Mouse (Mus musculus) thymus, adult 2 months (tissue): Measurements from ENCODE around the gene Bsn. TPM values are rescaled to one million over a fixed set of nuclear protein-coding genes. Genes with fewer than 3 reads are reported as not detected.

Source experiments
- DNase-seq: peaks from one replicate; pipeline ENCODE4 v3.0.0; 2021
- H3K27ac ChIP-seq: fragments of 200-500 bp; 2 replicates; pipeline ENCODE4 v1.5.1; 2012; ENCODE audit warnings: low read length, control low read depth; ENCODE audit not compliant: control insufficient read depth, insufficient read depth
- H3K27me3 ChIP-seq: fragments of 200-500 bp; 2 replicates; pipeline ENCODE4 v1.6.1; 2012; ENCODE audit warnings: mild to moderate bottlenecking, low read length, moderate library complexity, mixed read lengths; ENCODE audit not compliant: control insufficient read depth, insufficient read depth
- H3K36me3 ChIP-seq: fragments of 200-500 bp; 2 replicates; pipeline ENCODE4 v1.6.1; 2012; ENCODE audit warnings: mild to moderate bottlenecking, low read length, moderate library complexity; ENCODE audit not compliant: control insufficient read depth, insufficient read depth
- H3K4me1 ChIP-seq: fragments of 200-500 bp; replicated peaks from 2 replicates; pipeline ENCODE4 v1.6.1; 2012; ENCODE audit warnings: low read length; ENCODE audit not compliant: control insufficient read depth, insufficient read depth
- H3K4me3 ChIP-seq: fragments of 200-500 bp; 2 replicates; pipeline ENCODE4 v1.5.1; 2012; ENCODE audit warnings: mild to moderate bottlenecking, low read length, control low read depth, moderate library complexity; ENCODE audit not compliant: control insufficient read depth, insufficient read depth
- CTCF ChIP-seq: fragments of 200-500 bp; IDR thresholded peaks from 2 replicates; pipeline ENCODE4 v1.5.1; 2012; ENCODE audit warnings: mild to moderate bottlenecking, control low read depth, low read length, moderate library complexity, borderline replicate concordance; ENCODE audit not compliant: control insufficient read depth, poor library complexity, insufficient read depth; ENCODE audit errors: extremely low read depth
- POLR2A ChIP-seq: fragments of 200-500 bp; IDR thresholded peaks from 2 replicates; pipeline ENCODE4 v1.6.1; 2012; ENCODE audit warnings: mild to moderate bottlenecking, low read length, control low read depth, moderate library complexity; ENCODE audit not compliant: control insufficient read depth, poor library complexity, insufficient read depth; ENCODE audit errors: extremely low read depth
- WGBS: fragments of 180-500 bp; shearing (Covaris S2); methylation state at CpG from one replicate; pipeline ENCODE4 v1.1.7; 2018; 5-methylcytosine and 5-hydroxymethylcytosine counted together
- polyA plus RNA-seq: library from polyadenylated mRNA; depleted of rRNA; stranded (reverse); fragments of >200 nt; gene quantifications from 2 replicates; pipeline ENCODE4 v1.2.3, GENCODE M21; 2012

Gene Bsn
- polyA plus RNA-seq, 1 experiment, result 2.6 TPM

- no peaks in the 10 kb centered on the region for H3K27me3 ChIP-seq
- WGBS, result 88% methylated on average over 4 of the region's 4 CpGs
Observed at GRCm38 (mm10) chr9:108123916-108124315, 66.3 kb downstream of the Bsn start.

GRCm38 (mm10) chr9:108121170-108121969, 68.8 kb downstream of the Bsn start:
- Histone ChIP-seq H3K27me3 (no peaks in the 10 kb centered on the region), H3K4me3 (no peak overlapping the region), H3K36me3 (no peaks in the 10 kb centered on the region), H3K4me1 (no peaks in the 10 kb centered on the region), H3K27ac (no peak overlapping the region)
- 99% methylated on average over 10 of the region's 10 CpGs for WGBS
- TF ChIP-seq CTCF, result no peak
- no peak for TF ChIP-seq POLR2A
- no peak for DNase-seq

More at GRCm38 (mm10) chr9:108123916-108124315, 66.3 kb downstream of the Bsn start:
- Histone ChIP-seq H3K36me3 (no peaks in the 10 kb centered on the region), H3K4me1 (no peaks in the 10 kb centered on the region), H3K4me3 (no peak overlapping the region), H3K27ac (no peak overlapping the region)
- TF ChIP-seq POLR2A (no peak), CTCF (no peak)
- DNase-seq, result no peak

GRCm38 (mm10) chr9:108120671-108121070, 69.5 kb downstream of the Bsn start:
- WGBS, result 65% methylated on average over 8 of the region's 8 CpGs
- TF ChIP-seq POLR2A (no peak), CTCF (no peak)
- DNase-seq, result no peak
- Histone ChIP-seq H3K27ac (no peak overlapping the region), H3K27me3 (no peaks in the 10 kb centered on the region), H3K4me1 (no peaks in the 10 kb centered on the region), H3K4me3 (no peak overlapping the region), H3K36me3 (no peaks in the 10 kb centered on the region)

GRCm38 (mm10) chr9:108119891-108120411, 70.2 kb downstream of the Bsn start:
- no peak for DNase-seq
- WGBS, result 61% methylated on average over 11 of the region's 11 CpGs
- H3K36me3 ChIP-seq, result no peaks in the 10 kb centered on the region
- no peak overlapping the region for H3K27ac ChIP-seq
- H3K4me1 ChIP-seq, result no peaks in the 10 kb centered on the region
- TF ChIP-seq POLR2A (no peak), CTCF (no peak)
- no peak overlapping the region for H3K4me3 ChIP-seq
- H3K27me3 ChIP-seq, result no peaks in the 10 kb centered on the region

GRCm38 (mm10) chr9:108117143-108117542, 73.0 kb downstream of the Bsn start:
- H3K27me3 ChIP-seq, result no peaks in the 10 kb centered on the region
- DNase-seq, result no peak
- 78% methylated on average over 4 of the region's 4 CpGs for WGBS

GRCm38 (mm10) chr9:108115290-108116077, 74.7 kb downstream of the Bsn start:
- peaks cover 13% of the 10 kb centered on the region for H3K4me1 ChIP-seq
- H3K36me3 ChIP-seq, result no peaks in the 10 kb centered on the region
- DNase-seq, result no peak
- no peak overlapping the region for H3K27ac ChIP-seq
- TF ChIP-seq CTCF (no peak), POLR2A (no peak)
- WGBS, result 94% methylated on average over 43 of the region's 43 CpGs
- no peak overlapping the region for H3K4me3 ChIP-seq
- no peaks in the 10 kb centered on the region for H3K27me3 ChIP-seq

More at GRCm38 (mm10) chr9:108117143-108117542, 73.0 kb downstream of the Bsn start:
- TF ChIP-seq POLR2A, result no peak
- no peak for TF ChIP-seq CTCF
- Histone ChIP-seq H3K27ac (no peak overlapping the region), H3K4me3 (no peak overlapping the region), H3K36me3 (no peaks in the 10 kb centered on the region), H3K4me1 (no peaks in the 10 kb centered on the region)
